Mouse (Mus musculus): Measurements from ENCODE around the gene Ilk.
"Not testable (repeated sequence)": the region's sequence is repeated elsewhere in the genome, so short reads cannot be mapped to it uniquely, and the experiment has no call there.

Ilk gene

GRCm38 (mm10) chr7:105736264-105736901 is at the start of gene Ilk:
Ilk (plus strand) TSS chr7:105736592.
- DNase-seq (ENCODE audit: low spot score in 2 of 2): peak; percentile 89 to 91

GRCm38 (mm10) chr7:105690875-105691274 is 45.5 kb upstream of the Ilk start:
- DNase-seq (ENCODE audit: low spot score in 2 of 2): no peak

GRCm38 (mm10) chr7:105703184-105703583 is 33.2 kb upstream of the Ilk start:
- peak in 1 of 2 experiments; percentile 63 for DNase-seq (ENCODE audit: low spot score in 2 of 2)

- no peak for DNase-seq (ENCODE audit: low spot score in 2 of 2)
These were observed 32.6 kb upstream of the Ilk start for GRCm38 (mm10) chr7:105703816-105704215.

- DNase-seq (ENCODE audit: low spot score in 2 of 2): no peak
These were observed 27.7 kb upstream of the Ilk start for GRCm38 (mm10) chr7:105708733-105709132.

- DNase-seq (ENCODE audit: low spot score in 2 of 2): no peak
These were observed 21.0 kb upstream of the Ilk start for GRCm38 (mm10) chr7:105715366-105715765.

- DNase-seq (ENCODE audit: low spot score in 2 of 2): no peak
These were observed 14.5 kb upstream of the Ilk start for GRCm38 (mm10) chr7:105721916-105722315.

- DNase-seq (ENCODE audit: low spot score in 2 of 2): peak; percentile 41 to 60
These were observed 10.0 kb upstream of the Ilk start for GRCm38 (mm10) chr7:105726144-105726979.

- no peak for DNase-seq (ENCODE audit: low spot score in 2 of 2)
These were observed 9.4 kb upstream of the Ilk start for GRCm38 (mm10) chr7:105726980-105727325.

- DNase-seq (ENCODE audit: low spot score in 2 of 2): no peak
These were observed 7.5 kb upstream of the Ilk start for GRCm38 (mm10) chr7:105728701-105729428.

- DNase-seq (ENCODE audit: low spot score in 2 of 2): no peak
These were observed 2.6 kb upstream of the Ilk start for GRCm38 (mm10) chr7:105733836-105734235.

GRCm38 (mm10) chr7:105734826-105735225 is 1.6 kb upstream of the Ilk start:
- DNase-seq (ENCODE audit: low spot score in 2 of 2): no peak

GRCm38 (mm10) chr7:105735464-105735863 is 928 bp upstream of the Ilk start:
- not testable (repeated sequence) for DNase-seq (ENCODE audit: low spot score in 2 of 2)

- no peak for DNase-seq (ENCODE audit: low spot score in 2 of 2)
These were observed 624 bp downstream of the Ilk start, which contains the start of gene Rrp8 for GRCm38 (mm10) chr7:105736911-105737521. Rrp8 (minus strand) TSS chr7:105737385.

- no peak for DNase-seq (ENCODE audit: low spot score in 2 of 2)
These were observed 1.3 kb downstream of the Ilk start for GRCm38 (mm10) chr7:105737648-105738047.

- DNase-seq (ENCODE audit: low spot score in 2 of 2): no peak
These were observed 1.9 kb downstream of the Ilk start for GRCm38 (mm10) chr7:105738286-105738685.

- DNase-seq (ENCODE audit: low spot score in 2 of 2): no peak
These were observed 2.6 kb downstream of the Ilk start for GRCm38 (mm10) chr7:105738948-105739347.

GRCm38 (mm10) chr7:105740089-105740795 is 3.9 kb downstream of the Ilk start:
- no peak for DNase-seq (ENCODE audit: low spot score in 2 of 2)

- DNase-seq (ENCODE audit: low spot score in 2 of 2): no peak
These were observed 4.5 kb downstream of the Ilk start for GRCm38 (mm10) chr7:105740851-105741250.

GRCm38 (mm10) chr7:105741978-105742377 is 5.6 kb downstream of the Ilk start:
- DNase-seq (ENCODE audit: low spot score in 2 of 2): no peak

GRCm38 (mm10) chr7:105742539-105743215 is 6.3 kb downstream of the Ilk start:
- not testable (repeated sequence) for DNase-seq (ENCODE audit: low spot score in 2 of 2)
